Mouse (Mus musculus) embryonic facial prominence, embryonic 15.5 days (tissue): Measurements from ENCODE around the gene Nos1ap. TPM values are rescaled to one million over a fixed set of nuclear protein-coding genes. Genes with fewer than 3 reads are reported as not detected.

Source experiments
- ATAC-seq: fragments of 200-750 bp; cut with Nextera tagmentation; 2 replicates; pipeline ENCODE4 v1.8.0; 2017; ENCODE audit warnings: low read depth, moderate TSS enrichment; ENCODE audit not compliant: insufficient number of reproducible peaks, low FRiP score, low TSS enrichment
- H3K27ac ChIP-seq: fragments of 300-500 bp; sonication (generic); replicated peaks from 2 replicates; pipeline ENCODE4 v1.5.1; 2015; ENCODE audit warnings: mild to moderate bottlenecking, inconsistent platforms
- H3K27me3 ChIP-seq: fragments of 300-500 bp; sonication (generic); 2 replicates; pipeline ENCODE4 v1.6.1; 2015; ENCODE audit warnings: inconsistent platforms
- H3K36me3 ChIP-seq: fragments of 300-500 bp; sonication (generic); 2 replicates; pipeline ENCODE4 v1.6.1; 2015; ENCODE audit warnings: mild to moderate bottlenecking, inconsistent platforms
- H3K4me1 ChIP-seq: fragments of 300-500 bp; sonication (generic); 2 replicates; pipeline ENCODE4 v1.6.1; 2015; ENCODE audit warnings: inconsistent platforms
- H3K4me2 ChIP-seq: fragments of 300-500 bp; sonication (generic); replicated peaks from 2 replicates; pipeline ENCODE4 v1.6.1; 2015; ENCODE audit warnings: mild to moderate bottlenecking, inconsistent platforms
- H3K4me3 ChIP-seq: fragments of 300-500 bp; sonication (generic); replicated peaks from 2 replicates; pipeline ENCODE4 v1.5.1; 2015; ENCODE audit warnings: mild to moderate bottlenecking, inconsistent platforms
- H3K9ac ChIP-seq: fragments of 300-500 bp; sonication (generic); 2 replicates; pipeline ENCODE4 v1.6.1; 2015; ENCODE audit warnings: inconsistent platforms
- H3K9me3 ChIP-seq: fragments of 300-500 bp; sonication (generic); replicated peaks from 2 replicates; pipeline ENCODE4 v1.6.1; 2016; ENCODE audit warnings: inconsistent platforms
- WGBS: fragments of 180-500 bp; shearing (Covaris S2); methylation state at CpG from one replicate; pipeline ENCODE4 v1.1.7; 2015; 5-methylcytosine and 5-hydroxymethylcytosine counted together
- polyA plus RNA-seq: library from polyadenylated mRNA; unstranded; fragments of >200 nt; fragmentation: Nextera tagmentation; extraction: Ambion mirVana; gene quantifications from 2 replicates; pipeline ENCODE4 v1.2.1, GENCODE M21; 2015

The Nos1ap gene
- polyA plus RNA-seq, 1 experiment from 2014 or later, result 13.1 TPM

GRCm38 (mm10) chr1:170424258-170424889 lies 165.3 kb downstream of the Nos1ap start:
- Histone ChIP-seq H3K9ac (no peak overlapping the region), H3K4me1 (no peaks in the 10 kb centered on the region), H3K36me3 (no peaks in the 10 kb centered on the region), H3K27ac (no peak overlapping the region), H3K4me2 (no peak overlapping the region), H3K9me3 (no peaks in the 10 kb centered on the region), H3K27me3 (no peaks in the 10 kb centered on the region), H3K4me3 (no peak overlapping the region)
- 77% methylated on average over 10 of the region's 10 CpGs for WGBS
- ATAC-seq, result no peak

GRCm38 (mm10) chr1:170423048-170423447 lies 166.6 kb downstream of the Nos1ap start:
- Histone ChIP-seq H3K36me3 (no peaks in the 10 kb centered on the region), H3K4me1 (no peaks in the 10 kb centered on the region), H3K9ac (no peak overlapping the region), H3K27me3 (no peaks in the 10 kb centered on the region), H3K4me3 (no peak overlapping the region), H3K4me2 (no peak overlapping the region), H3K9me3 (no peaks in the 10 kb centered on the region), H3K27ac (no peak overlapping the region)
- WGBS, result 78% methylated on average over 1 of the region's 1 CpGs
- ATAC-seq, result no peak

GRCm38 (mm10) chr1:170422188-170422587 lies 167.5 kb downstream of the Nos1ap start:
- H3K4me3 ChIP-seq, result no peak overlapping the region
- no peak for ATAC-seq
- H3K27me3 ChIP-seq, result no peaks in the 10 kb centered on the region
- no peaks in the 10 kb centered on the region for H3K4me1 ChIP-seq
- WGBS, result 76% methylated on average over 4 of the region's 4 CpGs
- H3K4me2 ChIP-seq, result no peak overlapping the region
- H3K9ac ChIP-seq, result no peak overlapping the region
- H3K9me3 ChIP-seq, result no peaks in the 10 kb centered on the region
- no peak overlapping the region for H3K27ac ChIP-seq
- no peaks in the 10 kb centered on the region for H3K36me3 ChIP-seq

GRCm38 (mm10) chr1:170419961-170420360 lies 169.7 kb downstream of the Nos1ap start:
- Histone ChIP-seq H3K27ac (no peak overlapping the region), H3K36me3 (no peaks in the 10 kb centered on the region), H3K4me1 (no peaks in the 10 kb centered on the region), H3K27me3 (no peaks in the 10 kb centered on the region), H3K4me3 (no peak overlapping the region), H3K4me2 (no peak overlapping the region), H3K9ac (no peak overlapping the region), H3K9me3 (no peaks in the 10 kb centered on the region)
- no peak for ATAC-seq
- 73% methylated on average over 3 of the region's 3 CpGs for WGBS

GRCm38 (mm10) chr1:170418131-170418530 lies 171.5 kb downstream of the Nos1ap start:
- Histone ChIP-seq H3K27me3 (no peaks in the 10 kb centered on the region), H3K4me2 (no peak overlapping the region), H3K27ac (no peak overlapping the region), H3K9me3 (no peaks in the 10 kb centered on the region), H3K4me3 (no peak overlapping the region), H3K9ac (no peak overlapping the region), H3K4me1 (no peaks in the 10 kb centered on the region), H3K36me3 (no peaks in the 10 kb centered on the region)
- ATAC-seq, result no peak
- WGBS, result 69% methylated on average over 1 of the region's 1 CpGs

GRCm38 (mm10) chr1:170416967-170417366 lies 172.7 kb downstream of the Nos1ap start:
- no peaks in the 10 kb centered on the region for H3K9me3 ChIP-seq
- no peak overlapping the region for H3K27ac ChIP-seq
- H3K9ac ChIP-seq, result no peak overlapping the region
- WGBS, result 46% methylated on average over 2 of the region's 2 CpGs
- H3K4me2 ChIP-seq, result no peak overlapping the region
- H3K4me3 ChIP-seq, result no peak overlapping the region
- no peaks in the 10 kb centered on the region for H3K27me3 ChIP-seq
- H3K36me3 ChIP-seq, result no peaks in the 10 kb centered on the region
- no peak for ATAC-seq
- H3K4me1 ChIP-seq, result no peaks in the 10 kb centered on the region

- H3K4me3 ChIP-seq, result no peak overlapping the region
- no peaks in the 10 kb centered on the region for H3K36me3 ChIP-seq
- H3K27ac ChIP-seq, result no peak overlapping the region
- no peak for ATAC-seq
- H3K27me3 ChIP-seq, result no peaks in the 10 kb centered on the region
- no peak overlapping the region for H3K4me2 ChIP-seq
- H3K9ac ChIP-seq, result no peak overlapping the region
- no peaks in the 10 kb centered on the region for H3K9me3 ChIP-seq
- 56% methylated on average over 6 of the region's 6 CpGs for WGBS
- H3K4me1 ChIP-seq, result no peaks in the 10 kb centered on the region
Observed at GRCm38 (mm10) chr1:170416206-170416605, 173.5 kb downstream of the Nos1ap start.

- ATAC-seq, result no peak
- Histone ChIP-seq H3K9ac (no peak overlapping the region), H3K27me3 (no peaks in the 10 kb centered on the region), H3K4me3 (no peak overlapping the region), H3K9me3 (no peaks in the 10 kb centered on the region), H3K27ac (no peak overlapping the region), H3K4me2 (no peak overlapping the region), H3K4me1 (no peaks in the 10 kb centered on the region), H3K36me3 (no peaks in the 10 kb centered on the region)
- 72% methylated on average over 3 of the region's 3 CpGs for WGBS
Observed at GRCm38 (mm10) chr1:170415395-170415794, 174.3 kb downstream of the Nos1ap start.

- WGBS, result 81% methylated on average over 8 of the region's 8 CpGs
- Histone ChIP-seq H3K4me2 (no peak overlapping the region), H3K9ac (no peak overlapping the region), H3K36me3 (no peaks in the 10 kb centered on the region), H3K4me1 (no peaks in the 10 kb centered on the region), H3K27ac (no peak overlapping the region), H3K4me3 (no peak overlapping the region), H3K9me3 (no peaks in the 10 kb centered on the region), H3K27me3 (no peaks in the 10 kb centered on the region)
- no peak for ATAC-seq
Observed at GRCm38 (mm10) chr1:170410402-170411191, 179.1 kb downstream of the Nos1ap start.

- no peak overlapping the region for H3K9ac ChIP-seq
- H3K36me3 ChIP-seq, result no peaks in the 10 kb centered on the region
- no peaks in the 10 kb centered on the region for H3K4me1 ChIP-seq
- H3K4me3 ChIP-seq, result no peak overlapping the region
- H3K27ac ChIP-seq, result no peak overlapping the region
- H3K27me3 ChIP-seq, result no peaks in the 10 kb centered on the region
- no peak for ATAC-seq
- H3K9me3 ChIP-seq, result no peaks in the 10 kb centered on the region
- no peak overlapping the region for H3K4me2 ChIP-seq
- WGBS, result 40% methylated on average over 4 of the region's 4 CpGs
Observed at GRCm38 (mm10) chr1:170409091-170409490, 180.6 kb downstream of the Nos1ap start.

- Histone ChIP-seq H3K4me3 (no peak overlapping the region), H3K27ac (no peak overlapping the region), H3K9ac (no peak overlapping the region), H3K27me3 (no peaks in the 10 kb centered on the region), H3K36me3 (no peaks in the 10 kb centered on the region), H3K4me2 (no peak overlapping the region), H3K4me1 (no peaks in the 10 kb centered on the region), H3K9me3 (no peaks in the 10 kb centered on the region)
- no peak for ATAC-seq
- WGBS, result 74% methylated on average over 8 of the region's 8 CpGs
Observed at GRCm38 (mm10) chr1:170406921-170407320, 182.7 kb downstream of the Nos1ap start.

GRCm38 (mm10) chr1:170405152-170405551 lies 184.5 kb downstream of the Nos1ap start:
- no peaks in the 10 kb centered on the region for H3K36me3 ChIP-seq
- H3K27me3 ChIP-seq, result no peaks in the 10 kb centered on the region
- H3K4me3 ChIP-seq, result no peak overlapping the region
- H3K9ac ChIP-seq, result no peak overlapping the region
- no peaks in the 10 kb centered on the region for H3K4me1 ChIP-seq
- WGBS, result 77% methylated on average over 2 of the region's 2 CpGs
- no peak for ATAC-seq
- no peak overlapping the region for H3K4me2 ChIP-seq
- no peak overlapping the region for H3K27ac ChIP-seq
- H3K9me3 ChIP-seq, result no peaks in the 10 kb centered on the region
